Mouse (Mus musculus) CD8-positive naive resting alpha-beta T cell, adult 2 months (primary cell): ENCODE data around the gene Pars2.

Source experiments
- DNase-seq, 2 experiments: peaks; one replicate each; pipeline ENCODE4 v3.0.0; 2022; ENCODE audit warnings: low read depth in 2 of 2, low spot score in 2 of 2

Gene Pars2

GRCm38 (mm10) chr4:106700798-106701197 is 49.9 kb downstream of the Pars2 start:
- DNase-seq: no peak

- no peak for DNase-seq
Measured at GRCm38 (mm10) chr4:106703956-106704355, 53.1 kb downstream of the Pars2 start.

DNA sequence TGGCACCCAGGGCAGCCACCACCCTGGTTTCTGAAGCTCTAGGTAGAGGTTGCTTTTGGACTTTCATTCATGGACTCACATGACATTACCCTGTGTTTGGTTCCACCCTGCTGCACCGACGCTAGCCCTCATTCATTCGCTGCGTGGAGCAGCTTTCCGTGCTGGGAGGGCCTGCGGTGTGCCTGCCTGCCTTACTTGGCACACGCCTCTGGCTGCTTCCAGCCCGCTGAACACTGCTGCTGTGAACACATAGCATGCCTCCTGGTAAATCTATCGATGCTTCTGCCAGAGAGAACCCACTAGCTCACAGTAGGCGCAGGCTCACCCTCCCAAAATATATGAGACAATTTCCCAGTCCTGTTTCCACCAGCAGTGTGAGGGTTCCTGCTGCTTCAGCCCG is 53.5 kb downstream of the Pars2 start:
- DNase-seq: no peak
